Mouse (Mus musculus) olfactory bulb, adult 2 months (tissue): ENCODE measurements around the gene Il20rb.
A peak's percentile ranks its signal among the peaks of the same experiment; 100 is the strongest.

Source experiments
- CTCF ChIP-seq: fragments of 200-500 bp; IDR thresholded peaks from 2 replicates; pipeline ENCODE4 v1.5.1; 2012; ENCODE audit warnings: low read depth, mild to moderate bottlenecking, low read length, moderate library complexity; ENCODE audit not compliant: insufficient read depth
- POLR2A ChIP-seq: fragments of 200-500 bp; IDR thresholded peaks from 2 replicates; pipeline ENCODE4 v1.6.1; 2012; ENCODE audit warnings: mild to moderate bottlenecking, low read depth, low read length, moderate library complexity; ENCODE audit not compliant: insufficient read depth

DNA sequence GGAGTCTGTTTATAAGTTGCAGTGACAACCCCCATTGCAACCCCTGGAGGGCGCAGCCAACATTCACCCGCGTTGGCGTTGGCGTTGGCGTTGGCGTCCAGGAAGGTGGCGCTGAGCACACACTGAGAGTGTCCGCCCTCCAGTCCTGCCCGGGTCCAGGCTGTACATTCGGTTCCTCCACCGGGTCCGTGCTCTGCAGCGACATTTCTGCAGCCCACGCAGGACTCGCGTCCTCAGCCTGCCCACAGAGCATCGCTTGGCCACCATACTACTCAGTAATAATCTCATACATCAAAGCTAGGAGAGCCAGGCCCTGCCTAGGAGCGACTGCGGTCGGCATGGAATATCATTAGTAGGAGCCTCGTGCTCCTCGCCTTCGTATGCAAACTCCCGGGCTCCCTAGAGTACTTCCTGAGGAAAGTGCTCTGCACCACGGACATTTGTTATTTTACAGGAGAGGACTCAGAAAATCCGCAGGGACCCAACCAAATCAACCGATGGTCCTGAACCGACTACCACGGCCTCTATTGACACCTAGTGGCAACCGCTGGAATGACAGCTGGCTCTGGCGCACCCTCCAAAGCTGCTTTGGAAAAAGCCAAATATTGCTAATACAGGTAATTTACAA lies 40.4 kb downstream of the Il20rb start:
- TF ChIP-seq POLR2A (no peak), CTCF (peak; percentile 81)
